Mouse (Mus musculus) granulocyte monocyte progenitor cell, adult 5-6 weeks (primary cell): ENCODE results near the gene Synj2. TPM values are rescaled to one million over a fixed set of nuclear protein-coding genes. Genes with fewer than 3 reads are reported as not detected.
A peak's percentile ranks its signal among the peaks of the same experiment; 100 is the strongest.

ENCODE experiments used
- ATAC-seq: replicated peaks from 2 replicates; pipeline ENCODE4 v1.8.0; 2016; ENCODE audit warnings: mild to moderate bottlenecking, moderate TSS enrichment, inconsistent platforms; ENCODE audit not compliant: poor library complexity, severe bottlenecking
- total RNA-seq, 2 experiments: library from RNA; stranded (forward) in 1 of 2; stranded (reverse) in 1 of 2; fragments of 200-712, 200-1000 nt in 1 of 2; fragments of >200 nt in 1 of 2; fragmentation: Nextera tagmentation in 1 of 2; gene quantifications; 2 replicates each; pipeline ENCODE4 v1.2.3; 2014 to 2017

Synj2 gene
- total RNA-seq, 2 experiments from 2014 or later = 11.6 to 14.4 TPM

DNA sequence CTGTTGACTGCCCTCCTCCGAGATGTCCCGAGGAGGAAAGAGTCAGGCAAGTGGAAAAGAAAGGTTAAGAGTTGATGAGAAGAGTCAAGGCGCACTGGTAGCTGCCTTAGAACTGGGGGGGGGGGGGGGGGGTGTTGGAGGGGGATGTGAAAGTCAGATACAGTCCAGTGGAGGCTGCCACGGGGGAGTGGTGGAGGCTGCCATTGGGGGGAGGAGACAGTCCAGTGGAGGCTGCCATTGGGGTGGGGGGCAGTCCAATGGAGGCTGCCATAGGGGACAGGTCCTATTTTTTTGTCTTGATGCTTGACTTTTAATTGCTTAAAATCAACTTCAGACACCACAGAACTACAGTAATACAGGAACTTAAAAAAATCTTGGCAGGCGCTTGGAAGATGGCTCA lies 8.9 kb upstream of the Synj2 start:
- no peak for ATAC-seq

DNA sequence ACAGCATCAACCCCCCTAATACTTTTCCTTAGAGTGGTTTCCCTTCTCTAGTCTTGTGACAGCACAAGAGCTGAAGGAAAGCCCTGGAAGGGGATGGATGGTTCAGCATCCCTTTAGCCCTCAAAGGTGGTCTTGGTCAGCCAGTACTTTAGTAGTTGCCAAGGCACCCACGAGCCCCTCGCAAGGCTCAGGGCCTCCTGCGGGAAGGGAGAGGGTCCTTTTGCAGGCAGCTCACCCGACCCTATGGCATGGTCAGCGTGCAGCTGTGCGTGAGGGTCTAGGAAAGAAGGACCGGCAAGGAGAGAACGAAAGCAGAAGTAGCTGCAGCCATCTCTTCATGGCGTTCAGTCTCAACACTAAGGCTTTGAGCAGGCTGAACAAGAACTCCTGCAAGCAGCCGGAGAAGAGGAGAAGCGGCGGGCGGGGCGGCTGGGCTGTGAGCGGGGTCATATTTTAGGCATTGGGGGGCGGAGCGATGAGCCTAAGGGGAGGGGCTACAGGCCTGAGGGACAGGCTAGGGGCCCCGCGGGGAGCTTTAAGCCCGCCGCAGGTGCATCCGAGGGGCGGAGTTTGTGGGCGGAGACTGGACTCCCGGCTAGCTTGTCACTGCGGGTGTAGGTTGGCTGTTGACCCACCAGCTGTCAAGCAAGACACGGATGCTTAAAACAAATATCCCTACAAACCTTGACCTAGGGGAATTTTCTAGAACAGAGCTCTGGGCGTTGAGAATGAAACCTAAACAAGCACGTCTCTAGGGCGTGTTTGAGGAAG lies 6.3 kb upstream of the Synj2 start:
- peak; percentile 82 for ATAC-seq

GRCm38 (mm10) chr17:5935680-5936079 lies 5.4 kb upstream of the Synj2 start:
- peak; percentile 31 for ATAC-seq

DNA sequence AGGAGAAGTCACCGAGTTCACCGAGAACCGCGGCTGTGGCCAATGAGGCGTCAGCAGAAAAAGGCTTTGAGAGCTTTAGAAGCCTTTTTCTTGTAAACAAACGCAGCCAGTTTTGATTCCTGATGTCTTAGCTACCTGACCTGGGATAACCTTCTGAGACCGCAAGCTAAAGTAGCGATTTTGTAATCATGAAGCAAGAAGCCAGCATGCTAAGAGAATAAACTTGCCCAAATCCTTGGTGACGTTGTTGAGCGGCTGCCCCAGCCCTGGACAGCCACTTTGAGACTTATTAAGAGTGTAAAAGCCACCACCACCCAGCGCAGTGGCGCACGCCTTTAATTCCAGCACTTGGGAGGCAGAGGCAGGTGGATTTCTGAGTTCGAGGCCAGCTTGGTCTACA lies 4.8 kb upstream of the Synj2 start:
- ATAC-seq = peak; percentile 42

DNA sequence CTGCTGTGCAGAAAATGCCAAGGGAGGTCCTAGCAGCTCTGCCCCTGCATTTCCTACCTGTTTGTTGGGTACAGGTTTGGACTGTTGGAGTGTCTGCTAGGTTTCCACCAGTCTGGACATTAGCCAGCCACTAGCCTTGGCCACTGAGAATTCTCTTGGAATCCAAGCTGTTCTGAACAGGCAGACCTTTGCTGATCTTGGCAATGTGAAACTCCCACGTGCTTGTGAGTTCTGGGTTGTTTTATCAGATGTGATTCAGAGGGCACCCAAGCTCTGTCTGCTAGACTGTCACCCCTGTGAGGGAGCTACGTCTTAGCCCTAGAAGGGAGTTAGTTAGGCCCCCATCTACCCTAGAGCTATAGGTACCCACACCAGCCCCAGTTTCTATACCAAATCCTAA lies 3.6 kb upstream of the Synj2 start:
- ATAC-seq = no peak

DNA sequence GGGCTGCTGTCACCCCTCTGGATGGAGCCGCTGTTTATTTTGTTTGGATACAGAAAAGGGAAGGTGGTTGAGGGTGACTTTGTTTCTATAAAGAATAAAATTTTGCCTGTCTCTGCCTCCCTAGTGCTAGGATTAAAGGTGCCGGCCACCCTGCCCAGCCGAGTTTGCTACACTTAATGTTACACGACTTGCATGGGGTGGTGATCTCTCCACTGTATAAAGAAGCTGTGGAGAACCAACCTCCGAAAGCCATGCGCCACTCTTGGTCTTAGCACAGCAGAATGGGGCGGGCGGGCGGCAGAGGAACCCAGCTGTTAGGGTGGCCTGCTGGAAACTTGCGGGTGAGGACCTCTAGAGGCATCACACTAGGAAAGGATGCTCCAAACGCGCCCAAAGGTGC lies 1.2 kb upstream of the Synj2 start:
- ATAC-seq = no peak

GRCm38 (mm10) chr17:5940792-5941191 lies 288 bp upstream of the Synj2 start:
- peak; percentile 60 for ATAC-seq

DNA sequence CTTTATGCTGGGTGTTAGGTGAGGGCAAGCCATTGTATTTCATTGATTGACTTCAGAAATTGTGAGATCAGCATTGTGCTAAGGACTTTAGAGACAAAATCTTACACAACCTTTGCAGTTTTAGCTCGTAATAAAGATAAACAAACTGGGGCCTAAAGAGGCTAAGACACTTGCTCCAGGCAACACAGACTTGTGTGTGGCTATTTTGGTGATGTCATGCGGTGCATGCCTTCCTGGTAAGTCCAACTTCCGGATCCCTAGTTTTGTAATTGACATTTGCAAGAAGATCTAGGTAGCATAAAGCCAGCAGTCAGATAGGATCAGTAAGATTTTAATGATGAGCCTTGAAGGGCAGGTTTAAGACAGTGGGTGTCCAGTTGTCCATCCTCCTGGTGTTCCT lies 1.1 kb downstream of the Synj2 start:
- 0 out of 2 replicates have a peak, but pooled peaks have one; percentile 13 for ATAC-seq

GRCm38 (mm10) chr17:5943053-5943452 lies 2.0 kb downstream of the Synj2 start:
- no peak for ATAC-seq

GRCm38 (mm10) chr17:5947039-5947438 lies 6.0 kb downstream of the Synj2 start:
- no peak for ATAC-seq

GRCm38 (mm10) chr17:5952455-5952854 lies 11.4 kb downstream of the Synj2 start:
- ATAC-seq = no peak

- ATAC-seq = no peak
Measured at GRCm38 (mm10) chr17:5956350-5957000, 15.4 kb downstream of the Synj2 start.

DNA sequence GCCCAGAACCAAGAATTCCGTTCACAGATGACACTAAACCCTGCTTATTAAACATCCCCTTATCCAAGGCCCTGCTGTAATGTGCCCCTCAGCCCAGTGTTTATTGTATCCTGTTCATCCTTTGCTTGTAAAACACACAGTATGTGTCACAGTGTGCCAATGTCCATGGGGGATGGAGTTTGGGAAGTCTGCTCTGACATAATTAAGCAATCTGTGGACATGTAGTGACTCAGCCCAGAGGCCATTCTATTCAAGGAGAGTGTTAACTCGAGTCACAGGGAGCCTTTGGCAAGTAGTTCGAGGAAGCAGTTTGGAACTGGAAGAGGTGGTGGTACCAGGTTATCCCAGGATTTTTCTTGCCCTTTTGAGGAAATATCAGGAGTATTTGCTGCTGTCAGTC lies 16.0 kb downstream of the Synj2 start:
- no peak for ATAC-seq

- ATAC-seq = no peak
Measured at GRCm38 (mm10) chr17:5958229-5958628, 17.1 kb downstream of the Synj2 start.

- ATAC-seq = no peak
Measured at GRCm38 (mm10) chr17:5958636-5959035, 17.6 kb downstream of the Synj2 start.

GRCm38 (mm10) chr17:5959096-5959495 lies 18.0 kb downstream of the Synj2 start:
- no peak for ATAC-seq

GRCm38 (mm10) chr17:5959802-5960201 lies 18.7 kb downstream of the Synj2 start:
- no peak for ATAC-seq

DNA sequence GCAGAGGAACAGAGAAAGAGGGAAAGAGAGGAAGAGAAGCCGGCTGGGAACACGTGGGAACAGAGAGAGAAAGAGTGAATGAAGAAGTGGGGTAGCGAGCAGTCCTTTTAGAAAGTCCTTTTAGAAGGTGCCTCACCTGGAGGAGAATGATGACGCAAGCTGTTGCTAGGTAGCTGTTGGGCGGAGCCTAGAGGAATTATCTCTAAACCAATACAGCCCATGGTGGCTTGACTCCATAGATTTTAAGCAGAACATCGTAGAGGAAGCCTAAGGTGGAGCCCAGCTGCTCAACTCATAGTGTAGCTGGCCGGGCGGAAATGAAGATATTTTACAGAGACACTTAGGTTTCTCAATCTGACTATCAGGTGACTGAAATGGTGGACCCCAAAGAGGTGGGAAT lies 22.7 kb downstream of the Synj2 start:
- no peak for ATAC-seq

GRCm38 (mm10) chr17:5965084-5965781 lies 24.2 kb downstream of the Synj2 start:
- no peak for ATAC-seq

- ATAC-seq = no peak
Measured at GRCm38 (mm10) chr17:5966706-5967105, 25.6 kb downstream of the Synj2 start.

DNA sequence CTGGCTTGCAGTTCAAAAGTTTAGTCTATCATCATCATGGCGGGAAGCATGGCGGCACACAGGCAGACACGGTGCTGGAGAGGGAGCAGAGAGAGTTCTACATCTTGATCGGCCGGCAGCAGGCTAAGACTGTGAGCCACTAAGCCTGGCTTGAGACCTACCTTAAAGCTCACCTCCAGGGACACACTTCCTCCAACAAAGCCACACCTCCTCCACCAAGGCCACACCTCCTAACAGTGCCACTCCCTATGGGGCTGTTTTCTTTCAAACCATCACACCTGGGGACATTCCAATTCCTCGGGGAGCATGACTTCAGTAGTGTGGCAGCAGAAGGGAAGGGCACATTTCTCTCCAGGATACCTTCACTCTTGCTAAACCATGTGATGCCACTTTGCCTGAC lies 27.5 kb downstream of the Synj2 start:
- ATAC-seq = no peak
